Mouse (Mus musculus): Measurements from ENCODE around the gene Urb2.
A peak's percentile ranks its signal among the peaks of the same experiment; 100 is the strongest.
"Not testable (repeated sequence)": the region's sequence is repeated elsewhere in the genome, so short reads cannot be mapped to it uniquely, and the experiment has no call there.

The Urb2 gene

DNA sequence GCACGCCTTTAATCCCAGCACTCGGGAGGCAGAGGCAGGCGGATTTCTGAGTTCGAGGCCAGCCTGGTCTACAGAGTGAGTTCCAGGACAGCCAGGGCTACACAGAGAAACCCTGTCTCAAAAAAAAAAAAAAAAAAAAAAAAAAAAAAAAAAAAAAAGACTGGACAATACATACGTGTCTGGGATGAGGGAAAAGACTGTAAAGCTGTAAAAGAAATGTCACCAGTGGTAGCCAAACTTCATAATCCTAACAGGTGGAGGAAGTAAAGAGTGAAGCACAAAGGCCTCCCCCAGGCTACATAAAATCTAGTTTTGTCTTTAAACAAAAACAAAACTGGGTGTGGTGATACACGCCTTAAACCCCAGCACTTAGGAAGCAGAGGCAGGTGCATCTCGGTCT is 7.0 kb upstream of the Urb2 start:
- DNase-seq (ENCODE audit: low spot score in 2 of 2), result not testable (repeated sequence)

DNA sequence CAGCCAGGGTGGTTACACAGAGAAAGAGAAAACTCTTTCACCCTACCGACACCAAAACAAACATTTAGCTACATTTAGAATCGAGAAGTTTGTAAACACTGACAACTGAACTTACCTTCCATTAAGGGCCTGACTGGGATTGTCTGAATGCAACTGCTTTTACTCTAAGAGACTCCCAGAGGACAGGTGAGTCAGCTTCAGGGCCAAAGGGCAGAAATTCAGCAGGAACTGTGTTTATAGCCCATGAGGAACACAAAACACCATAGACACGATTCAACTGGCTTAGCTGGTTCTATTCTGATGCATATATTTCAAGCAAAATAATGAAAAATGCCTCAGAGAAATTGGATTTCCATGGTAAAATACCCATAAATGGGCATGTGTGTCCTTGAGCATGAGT is 6.6 kb upstream of the Urb2 start:
- DNase-seq (ENCODE audit: low spot score in 2 of 2), result no peak

DNA sequence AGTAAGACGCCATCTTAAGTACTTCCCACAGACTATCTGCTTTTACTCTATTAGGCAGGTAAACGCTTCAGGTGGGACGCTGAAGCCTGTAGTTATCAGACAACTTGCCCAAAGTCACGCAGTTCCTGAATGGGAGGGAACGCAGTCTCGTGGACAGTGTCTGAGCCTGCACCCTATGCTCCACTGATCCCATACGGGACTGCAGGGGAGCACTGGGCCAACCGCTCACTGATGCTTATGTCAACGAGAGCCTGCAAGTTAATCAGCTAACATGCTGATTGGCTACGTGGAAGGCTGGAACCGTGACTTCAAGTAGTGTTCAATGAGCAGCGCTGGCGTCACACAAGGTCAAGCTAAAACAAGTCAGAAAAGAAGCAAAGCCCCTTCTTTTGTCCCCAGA is 1.5 kb upstream of the Urb2 start:
- peak in 1 of 2 experiments; percentile 6 for DNase-seq (ENCODE audit: low spot score in 2 of 2)

- DNase-seq (ENCODE audit: low spot score in 2 of 2), result peak; percentile 43 to 66
Observed at GRCm38 (mm10) chr8:124020439-124021236, 670 bp upstream of the Urb2 start.

- DNase-seq (ENCODE audit: low spot score in 2 of 2), result not testable (repeated sequence)
Observed at GRCm38 (mm10) chr8:124026265-124026664, 5.0 kb downstream of the Urb2 start.

DNA sequence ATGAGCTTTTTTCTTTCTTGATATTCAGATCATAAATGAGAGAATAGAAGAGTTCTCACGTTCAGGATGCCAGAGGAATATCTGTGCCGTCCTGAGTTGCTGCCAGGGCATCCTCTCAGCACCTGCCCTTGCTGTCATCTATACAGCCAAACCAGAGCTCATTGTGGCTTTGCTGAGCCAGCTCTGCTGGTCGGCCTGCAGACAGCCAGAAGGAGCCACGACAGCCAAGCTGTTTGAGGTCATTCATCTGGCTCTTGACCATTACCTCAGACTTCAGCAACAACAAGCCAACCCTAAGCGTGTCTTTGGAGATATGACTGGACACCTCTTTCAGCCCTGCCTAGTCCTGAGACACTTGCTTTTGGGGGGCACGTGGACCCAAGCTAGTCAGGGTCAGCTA is 6.5 kb downstream of the Urb2 start:
- no peak for DNase-seq (ENCODE audit: low spot score in 2 of 2)

DNA sequence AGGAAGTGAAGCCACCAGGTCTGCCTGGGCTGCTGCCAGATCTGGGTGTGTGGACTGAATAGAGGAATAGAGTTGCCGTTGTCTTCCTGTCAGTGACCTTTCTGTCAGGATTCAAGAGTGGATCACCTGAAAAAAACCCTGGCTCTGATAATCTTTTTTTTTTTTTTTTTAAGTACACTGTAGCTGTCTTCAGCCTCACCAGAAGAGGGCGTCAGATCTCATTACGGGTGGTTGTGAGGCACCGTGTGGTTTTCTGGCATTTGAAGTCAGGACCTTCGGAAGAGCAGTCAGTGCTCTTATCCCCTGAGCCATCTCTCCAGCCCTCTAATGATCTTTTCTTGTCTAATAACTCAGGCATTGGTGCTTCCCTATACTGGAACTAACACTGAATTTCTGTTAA is 12.1 kb downstream of the Urb2 start:
- DNase-seq (ENCODE audit: low spot score in 2 of 2), result no peak

DNA sequence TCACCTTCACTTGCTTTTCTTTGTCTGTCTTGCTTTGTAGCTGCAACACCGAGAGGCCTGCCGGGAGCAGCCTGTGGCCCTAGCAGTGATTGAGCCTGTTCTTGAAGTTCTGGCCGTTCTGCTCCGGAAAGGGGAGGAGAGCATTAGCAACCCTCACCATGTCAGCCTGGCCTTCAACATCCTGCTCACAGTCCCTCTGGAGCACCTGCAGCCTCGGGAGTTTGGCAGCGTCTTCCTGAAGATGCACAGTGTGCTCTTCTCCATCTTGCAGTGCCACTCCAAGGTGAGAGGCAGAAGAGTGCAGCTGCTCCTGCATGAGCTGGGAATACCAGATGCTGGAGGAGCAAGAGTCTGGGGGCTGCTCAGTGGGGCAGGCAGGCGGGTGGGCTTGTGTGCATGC is 16.8 kb downstream of the Urb2 start:
- DNase-seq (ENCODE audit: low spot score in 2 of 2), result no peak

DNA sequence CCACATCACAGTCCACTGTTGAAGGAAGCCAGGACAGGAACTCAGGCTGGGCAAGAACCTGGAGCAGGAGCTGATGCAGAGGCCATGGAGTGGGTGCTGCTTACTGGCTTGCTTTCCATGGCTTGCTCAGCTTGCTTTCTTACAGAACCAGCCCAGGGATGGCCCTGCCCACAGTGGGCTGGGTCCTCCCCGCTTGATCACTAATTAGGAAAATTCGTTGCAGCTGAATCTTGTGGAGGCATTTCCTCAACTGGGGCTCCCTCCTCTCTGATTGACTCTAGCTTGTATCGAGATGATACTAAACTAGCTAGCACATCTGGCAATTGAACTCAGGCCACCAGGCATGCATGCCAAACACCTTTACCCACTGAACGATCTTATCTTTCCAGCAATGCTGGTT is 18.0 kb downstream of the Urb2 start:
- no peak for DNase-seq (ENCODE audit: low spot score in 2 of 2)

- no peak for DNase-seq (ENCODE audit: low spot score in 2 of 2)
Observed at GRCm38 (mm10) chr8:124042201-124042600, 20.9 kb downstream of the Urb2 start.

GRCm38 (mm10) chr8:124044421-124044820 is 23.1 kb downstream of the Urb2 start:
- no peak for DNase-seq (ENCODE audit: low spot score in 2 of 2)

DNA sequence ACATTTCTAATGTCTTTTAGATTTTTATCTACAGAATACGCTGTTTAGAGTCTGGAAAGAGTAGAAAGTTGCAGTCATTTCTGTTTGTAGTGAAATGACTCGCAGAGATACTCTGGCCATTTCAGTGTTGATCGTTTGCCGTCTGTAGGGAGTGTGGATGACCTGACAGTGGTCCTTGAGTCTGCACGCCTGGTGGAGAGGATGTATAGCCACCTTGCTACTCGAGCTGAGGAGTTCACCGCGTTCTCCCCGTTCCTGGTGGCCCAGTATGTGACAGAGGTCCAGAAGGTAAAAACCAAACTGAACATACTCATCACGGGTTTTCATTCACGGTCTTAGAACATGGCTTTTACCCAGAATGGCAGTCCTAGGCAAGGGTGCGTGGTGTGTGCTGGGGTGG is 23.6 kb downstream of the Urb2 start:
- DNase-seq (ENCODE audit: low spot score in 2 of 2), result no peak

DNA sequence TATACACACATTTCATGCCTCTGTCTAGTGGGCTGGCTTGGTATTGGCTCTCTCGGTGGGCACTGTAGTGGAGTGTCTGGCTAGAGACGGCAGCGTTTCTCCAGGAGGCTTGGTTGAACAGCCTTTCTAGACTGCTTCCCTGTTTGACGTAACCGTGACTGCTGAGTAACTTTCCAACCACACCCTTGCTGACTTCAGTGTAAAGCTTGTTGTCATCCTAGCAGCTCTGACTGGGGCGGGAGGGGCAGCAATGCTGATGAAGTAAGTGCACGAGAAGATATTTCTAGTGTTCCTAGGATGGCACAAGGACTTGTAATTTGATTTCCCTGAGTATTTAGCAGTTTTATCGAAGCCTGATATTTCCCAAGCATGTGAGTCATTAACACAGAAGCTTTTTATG is 24.5 kb downstream of the Urb2 start:
- DNase-seq (ENCODE audit: low spot score in 2 of 2), result no peak

- peak; percentile 58 to 79 for DNase-seq (ENCODE audit: low spot score in 2 of 2)
Observed at GRCm38 (mm10) chr8:124052110-124052509, 30.8 kb downstream of the Urb2 start.

DNA sequence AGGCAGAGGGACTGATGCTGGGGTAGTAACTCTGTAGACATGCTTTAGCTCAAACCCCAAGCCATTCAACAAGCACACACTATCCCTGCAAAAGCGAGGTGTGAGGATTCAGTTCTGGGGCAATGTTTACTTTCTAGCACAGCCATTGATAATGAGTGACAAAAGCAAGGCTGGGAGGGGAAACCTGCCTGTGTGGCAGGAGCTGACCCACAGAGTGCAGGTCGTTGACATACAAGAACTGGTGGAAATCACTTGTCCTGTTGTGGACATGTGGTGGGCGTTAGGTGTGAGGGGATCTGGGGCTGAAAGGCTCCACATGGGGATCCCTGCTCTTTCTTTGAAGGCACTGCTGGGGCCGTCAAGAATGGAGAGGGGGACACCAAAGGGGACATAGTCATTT is 31.3 kb downstream of the Urb2 start:
- DNase-seq (ENCODE audit: low spot score in 2 of 2), result no peak

- DNase-seq (ENCODE audit: low spot score in 2 of 2), result peak; percentile 60 to 73
Observed at GRCm38 (mm10) chr8:124056832-124057655, 35.7 kb downstream of the Urb2 start.

DNA sequence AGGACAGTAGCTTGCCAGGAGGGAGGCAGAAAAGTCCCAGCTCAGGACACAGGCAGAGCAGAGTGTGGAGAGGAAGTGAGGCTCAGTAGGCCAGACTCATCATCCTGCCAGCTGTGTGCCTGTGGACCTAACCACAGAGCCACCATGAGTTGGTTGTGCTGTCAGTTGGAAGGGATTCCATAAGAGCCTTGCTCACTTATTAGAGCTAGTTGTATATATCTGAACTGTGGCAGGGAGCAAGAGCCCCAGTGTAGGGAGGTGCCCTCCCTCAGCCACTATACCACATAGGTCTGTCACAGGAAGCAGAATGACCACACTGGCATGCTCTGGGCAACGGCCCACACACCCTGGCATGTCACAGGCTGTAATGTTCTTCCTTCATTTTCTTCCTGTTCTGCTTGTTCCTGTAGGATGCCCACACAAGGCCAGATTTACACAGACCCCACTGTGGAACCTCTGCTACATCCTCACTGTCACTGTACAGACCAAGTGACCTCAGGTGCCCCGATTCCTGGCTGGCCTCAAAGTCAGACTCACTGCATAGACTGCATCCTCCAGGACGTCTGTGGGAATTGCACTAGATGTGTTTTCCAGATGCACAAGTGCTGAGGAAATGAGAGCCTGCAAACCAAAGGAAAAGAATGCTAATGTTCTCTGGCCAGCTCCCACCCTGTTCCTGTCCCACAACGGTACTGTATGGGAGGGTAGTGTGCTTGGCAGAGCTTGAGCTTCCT is 45.2 kb downstream of the Urb2 start:
- DNase-seq (ENCODE audit: low spot score in 2 of 2), result peak; percentile 36 to 44

GRCm38 (mm10) chr8:124067059-124067750 is 45.9 kb downstream of the Urb2 start:
- DNase-seq (ENCODE audit: low spot score in 2 of 2), result no peak

DNA sequence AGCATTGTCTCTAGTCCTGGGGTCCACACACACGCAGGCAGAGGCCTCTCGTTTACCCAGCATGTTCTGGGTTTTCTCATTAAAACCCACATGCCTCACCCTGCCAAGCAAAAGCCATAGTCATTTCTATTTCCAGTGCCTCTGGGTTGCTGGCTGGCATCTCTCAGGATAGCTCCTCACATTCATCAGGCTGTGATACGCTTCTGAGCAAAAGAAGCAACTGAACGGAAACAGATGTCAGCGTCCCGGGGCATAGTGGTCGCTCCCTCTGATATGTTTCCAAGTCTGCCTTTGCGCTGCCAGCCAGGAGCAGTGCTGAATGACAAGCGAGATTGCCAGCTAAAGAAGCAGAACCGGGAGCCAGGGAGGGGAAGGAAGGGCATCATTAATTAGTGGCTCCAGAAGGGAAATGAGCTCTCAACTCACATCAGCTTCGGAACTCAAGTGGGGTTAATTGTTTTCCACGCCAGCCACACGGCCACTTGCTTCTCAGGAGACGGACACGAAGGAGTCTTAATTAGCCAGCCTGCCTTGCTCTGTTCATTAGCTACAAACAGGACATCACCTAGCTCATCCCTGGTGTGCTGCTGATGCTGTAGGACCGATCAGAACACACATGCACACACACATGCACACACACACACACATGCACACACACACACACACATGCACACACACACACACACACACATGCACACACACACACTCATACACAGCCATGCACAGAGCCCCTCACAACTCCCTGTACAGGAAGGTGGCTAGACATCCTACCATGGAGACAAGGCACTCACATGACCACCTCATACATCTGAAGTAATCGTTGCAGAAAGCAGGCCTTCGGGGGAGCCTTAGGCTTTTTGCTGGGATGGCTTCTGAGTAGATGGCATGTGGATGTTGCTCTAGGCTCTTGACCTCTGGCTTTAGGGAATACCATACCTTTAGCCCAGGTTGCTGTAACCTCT is 49.3 kb downstream of the Urb2 start:
- DNase-seq (ENCODE audit: low spot score in 2 of 2), result no peak

DNA sequence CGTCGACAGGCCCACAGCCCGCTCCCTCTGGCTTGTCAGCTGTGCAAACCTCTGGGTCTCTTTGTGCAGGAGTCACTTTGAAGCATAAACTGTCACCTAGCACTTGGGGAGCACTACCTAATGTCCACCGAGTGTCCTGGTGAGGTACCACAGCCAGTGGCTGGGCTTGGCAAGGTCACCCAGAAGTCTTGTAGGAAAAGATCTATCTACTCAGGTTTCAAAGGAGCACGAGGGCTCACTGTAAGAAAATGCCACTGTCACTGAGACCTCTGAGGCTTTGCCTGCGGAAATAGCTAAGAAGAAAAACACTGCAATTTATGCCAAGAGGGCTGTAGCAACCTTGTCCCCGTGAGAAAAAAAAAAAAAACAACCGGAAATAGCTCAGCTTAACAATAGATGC is 54.7 kb downstream of the Urb2 start:
- peak; percentile 44 for DNase-seq (ENCODE audit: low spot score in 2 of 2)

- peak; percentile 61 to 62 for DNase-seq (ENCODE audit: low spot score in 2 of 2)
Observed at GRCm38 (mm10) chr8:124076416-124076815, 55.1 kb downstream of the Urb2 start.
